Mouse (Mus musculus): ENCODE results near the gene Taf6l. TPM values are rescaled to one million over a fixed set of nuclear protein-coding genes. Genes with fewer than 3 reads are reported as not detected.
A peak's percentile ranks its signal among the peaks of the same experiment; 100 is the strongest.
"Not testable (repeated sequence)": the region's sequence is repeated elsewhere in the genome, so short reads cannot be mapped to it uniquely, and the experiment has no call there.

The Taf6l gene
- polyA plus RNA-seq, 1 experiment = 8.1 TPM

DNA sequence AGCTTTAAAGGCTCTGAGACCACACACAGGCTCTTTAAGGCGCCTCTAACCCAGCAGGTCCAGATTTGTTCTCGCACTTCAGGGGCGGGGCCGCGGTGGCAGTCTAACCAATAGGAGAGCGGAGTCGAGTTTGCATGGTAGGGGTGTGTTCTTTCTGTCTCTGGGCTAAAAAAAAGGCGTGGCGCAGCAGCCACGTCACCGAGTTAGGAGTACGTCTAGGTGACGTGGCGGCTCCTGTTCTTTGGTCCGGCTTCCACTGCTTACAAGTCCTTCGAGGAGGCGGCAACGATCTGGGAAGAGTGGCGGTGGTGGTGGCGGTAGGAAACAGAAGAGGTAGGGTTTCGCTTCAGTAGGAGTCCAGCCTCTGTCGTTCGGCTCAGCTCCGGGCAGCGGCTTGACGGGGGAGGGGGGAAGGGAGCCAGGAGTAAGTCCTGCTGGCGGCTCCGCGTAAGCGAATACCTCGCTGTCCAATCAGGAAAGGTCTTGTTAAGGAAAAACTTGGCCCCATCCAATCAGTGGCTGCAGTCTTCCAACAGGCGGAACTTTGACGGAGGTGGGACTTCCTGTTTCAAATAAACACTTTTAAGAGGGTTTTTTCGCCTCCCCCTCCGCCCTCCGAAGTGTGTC is 44.9 kb downstream of the Taf6l start, which contains the start of gene Stx5a:
Gene Stx5a, plus strand, starts transcription at position 171 of the 627 bp plus-strand sequence.
- WGBS = under 1% methylated on average over 36 of the region's 36 CpGs

DNA sequence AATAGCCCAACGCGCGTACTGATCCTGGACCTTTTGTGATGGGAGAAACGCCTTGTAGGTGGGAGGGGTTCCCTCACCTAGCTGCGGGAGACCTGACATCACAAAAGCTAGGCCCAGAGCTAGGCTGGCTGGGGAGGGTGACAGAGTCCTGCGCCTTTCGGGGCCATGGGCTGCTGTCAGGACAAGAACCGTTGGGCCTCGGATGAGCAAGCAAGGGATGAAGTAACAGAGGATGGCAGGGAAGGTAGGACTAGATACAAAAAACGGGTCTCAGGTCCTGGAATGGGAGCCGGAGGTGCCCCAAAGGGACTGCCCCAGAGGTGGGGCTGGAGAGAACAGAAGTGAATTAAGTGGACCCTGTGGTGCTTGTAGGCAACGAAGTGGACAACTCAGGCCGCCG is 45.6 kb downstream of the Taf6l start, which contains the start of gene 1700092M07Rik:
Gene 1700092M07Rik, plus strand, starts transcription at position 116 of the 400 bp plus-strand sequence.
- 56% methylated on average over 14 of the region's 14 CpGs for WGBS
- DNase-seq (ENCODE audit: low read depth, low spot score) = no peak

More for the DNA sequence above, 44.9 kb downstream of the Taf6l start, which contains the start of gene Stx5a:
- peak; percentile 95 for DNase-seq (ENCODE audit: low read depth, low spot score)

DNA sequence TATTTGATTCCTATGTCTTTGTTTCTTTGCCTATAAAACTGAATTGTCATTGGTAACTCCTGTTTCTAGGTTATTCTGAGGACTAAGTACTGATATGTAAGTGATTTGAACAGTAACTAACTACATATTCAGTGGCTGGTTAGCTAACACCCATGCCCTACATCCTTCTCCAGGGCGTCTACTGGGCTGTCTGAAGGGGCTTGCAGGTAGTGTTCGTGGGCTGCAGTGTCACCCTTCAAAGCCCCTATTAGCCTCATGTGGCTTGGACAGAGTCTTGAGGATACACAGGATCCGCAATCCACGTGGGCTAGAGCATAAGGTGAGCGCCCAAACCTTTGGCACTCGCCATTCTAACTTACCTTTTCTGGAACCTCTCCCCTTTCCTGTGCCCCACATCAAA is 46.6 kb downstream of the Taf6l start:
- WGBS = 95% methylated on average over 6 of the region's 6 CpGs
- DNase-seq (ENCODE audit: low read depth, low spot score) = no peak

DNA sequence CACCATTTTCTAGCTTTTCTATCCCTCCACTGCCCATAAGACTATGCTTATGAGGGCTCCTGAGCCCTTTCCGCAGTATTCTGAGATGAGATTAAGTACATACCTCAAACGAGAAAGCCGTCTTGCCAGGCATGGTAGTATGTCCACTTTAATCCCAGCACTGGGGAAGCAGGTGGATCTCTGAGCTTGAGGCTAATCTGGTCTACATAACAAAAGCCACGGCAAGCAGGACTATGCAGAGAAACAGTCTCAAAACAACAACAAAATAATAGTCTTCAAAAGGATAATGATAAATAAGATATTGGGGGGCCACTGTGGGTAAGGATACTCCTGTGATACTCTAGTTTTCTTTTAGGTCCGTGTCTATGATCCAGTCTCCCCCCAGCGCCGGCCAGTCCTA is 47.3 kb downstream of the Taf6l start:
- 89% methylated on average over 7 of the region's 7 CpGs for WGBS
- no peak for DNase-seq (ENCODE audit: low read depth, low spot score)

DNA sequence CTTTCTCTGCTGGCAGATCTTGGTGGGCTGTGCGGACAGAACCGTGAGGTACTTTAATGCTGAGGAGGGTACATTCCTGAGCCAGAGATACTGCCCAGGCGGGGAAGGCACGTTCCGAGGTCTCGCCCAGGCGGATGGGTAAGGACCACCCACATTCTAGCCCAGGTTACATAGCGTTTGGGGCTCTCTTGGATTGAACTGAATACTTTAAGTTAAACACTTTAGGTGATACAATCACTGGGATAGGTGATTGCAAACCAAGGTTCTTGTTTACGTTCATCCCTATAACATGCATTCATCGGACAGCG is 50.1 kb downstream of the Taf6l start:
- no peak for DNase-seq (ENCODE audit: low read depth, low spot score)
- WGBS = under 1% methylated on average over 11 of the region's 11 CpGs

DNA sequence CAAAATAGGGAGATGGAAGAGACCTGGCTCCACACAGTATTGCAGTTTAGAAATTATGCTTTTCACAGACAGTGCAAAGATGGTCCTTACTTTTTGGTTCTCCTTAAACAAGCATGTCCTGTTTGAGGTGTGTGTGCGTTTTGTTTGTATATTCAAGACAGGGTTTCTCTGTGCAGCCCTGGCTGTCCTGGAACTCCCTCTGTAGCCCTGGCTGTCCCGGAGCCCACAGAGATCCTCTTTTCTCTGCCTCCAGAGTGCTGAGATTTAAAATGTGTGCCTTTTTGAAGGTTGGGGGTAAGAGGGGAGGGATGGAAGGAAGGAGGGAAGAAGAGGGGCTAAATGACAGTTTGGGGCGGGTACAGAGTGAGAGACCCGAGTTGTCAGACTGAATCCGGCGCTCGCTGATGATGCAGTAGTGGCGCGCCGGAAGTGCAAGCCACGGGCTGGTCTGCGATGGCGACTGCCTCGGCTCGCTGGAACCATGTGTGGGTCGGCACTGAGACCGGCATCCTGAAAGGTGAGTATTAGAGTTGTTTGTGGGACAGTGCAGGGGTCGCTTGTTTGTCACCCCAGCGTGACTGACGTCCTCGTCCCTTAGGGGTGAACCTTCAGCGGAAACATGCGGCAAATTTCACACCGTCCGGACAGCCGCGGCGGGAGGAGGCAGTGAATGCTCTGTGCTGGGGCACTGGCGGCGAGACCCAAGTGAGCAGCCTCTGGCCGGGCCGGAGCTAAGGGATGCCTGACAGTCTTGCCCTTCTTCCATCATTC is 50.6 kb downstream of the Taf6l start, which contains the start of gene Wdr74:
Gene Wdr74, plus strand, starts transcription at position 439 of the 771 bp plus-strand sequence.
- under 1% methylated on average over 32 of the region's 32 CpGs for WGBS
- peak; percentile 78 for DNase-seq (ENCODE audit: low read depth, low spot score)

DNA sequence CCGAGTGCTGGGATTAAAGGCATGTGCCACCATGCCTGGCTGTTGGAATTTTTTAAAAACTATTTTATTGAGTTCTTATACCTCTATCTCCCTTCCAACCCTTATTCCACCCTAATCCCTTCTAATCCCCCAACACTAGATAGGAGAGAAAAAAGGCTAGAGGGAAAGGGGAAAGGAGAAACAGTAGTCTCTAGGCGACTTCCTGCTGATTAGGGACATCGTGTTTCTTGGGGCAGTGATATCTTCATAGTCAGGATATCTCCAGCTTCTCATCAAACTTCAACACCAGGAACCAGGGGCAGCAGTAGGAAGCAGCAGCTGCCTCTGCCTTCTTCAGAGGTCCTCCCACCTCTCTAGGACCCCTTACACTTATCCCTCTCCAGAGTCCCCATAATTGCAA is 51.9 kb downstream of the Taf6l start:
- 74% methylated on average over 3 of the region's 3 CpGs for WGBS
- no peak for DNase-seq (ENCODE audit: low read depth, low spot score)

DNA sequence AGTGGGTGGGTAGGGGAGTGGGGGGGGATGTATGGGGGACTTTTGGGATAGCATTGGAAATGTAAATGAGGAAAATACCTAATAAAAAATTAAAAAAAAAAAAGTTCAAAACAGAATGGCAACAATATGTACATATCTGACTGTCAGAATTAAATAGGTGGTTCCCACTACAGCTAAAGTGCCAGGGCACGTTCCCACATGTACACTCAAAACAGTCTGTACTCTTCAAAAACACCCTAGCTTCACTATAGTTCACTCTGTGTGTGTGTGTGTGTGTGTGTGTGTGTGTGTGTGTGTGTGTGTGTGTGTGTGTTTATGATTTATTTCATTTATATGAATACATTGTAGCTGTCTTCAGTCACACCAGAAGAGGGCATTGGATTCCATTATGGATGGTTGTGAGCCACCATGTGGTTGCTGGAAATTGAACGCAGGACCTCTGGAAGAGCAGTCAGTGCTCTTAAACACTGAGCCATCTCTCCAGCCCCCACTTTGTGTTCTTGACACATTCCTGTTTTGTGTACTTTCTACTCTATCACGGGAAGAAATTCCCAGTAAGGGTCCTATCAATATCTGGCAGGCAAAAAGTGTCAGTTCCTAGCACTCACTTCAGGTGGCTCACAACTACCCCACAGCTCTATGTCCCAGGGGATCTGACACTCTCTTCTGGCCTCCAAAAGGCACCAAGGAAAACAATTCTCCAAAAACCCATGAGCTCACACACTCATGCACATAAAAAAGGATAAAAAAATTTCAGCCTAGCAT is 57.7 kb downstream of the Taf6l start:
- 45% methylated on average over 3 of the region's 3 CpGs for WGBS
- not testable (repeated sequence) for DNase-seq (ENCODE audit: low read depth, low spot score)

DNA sequence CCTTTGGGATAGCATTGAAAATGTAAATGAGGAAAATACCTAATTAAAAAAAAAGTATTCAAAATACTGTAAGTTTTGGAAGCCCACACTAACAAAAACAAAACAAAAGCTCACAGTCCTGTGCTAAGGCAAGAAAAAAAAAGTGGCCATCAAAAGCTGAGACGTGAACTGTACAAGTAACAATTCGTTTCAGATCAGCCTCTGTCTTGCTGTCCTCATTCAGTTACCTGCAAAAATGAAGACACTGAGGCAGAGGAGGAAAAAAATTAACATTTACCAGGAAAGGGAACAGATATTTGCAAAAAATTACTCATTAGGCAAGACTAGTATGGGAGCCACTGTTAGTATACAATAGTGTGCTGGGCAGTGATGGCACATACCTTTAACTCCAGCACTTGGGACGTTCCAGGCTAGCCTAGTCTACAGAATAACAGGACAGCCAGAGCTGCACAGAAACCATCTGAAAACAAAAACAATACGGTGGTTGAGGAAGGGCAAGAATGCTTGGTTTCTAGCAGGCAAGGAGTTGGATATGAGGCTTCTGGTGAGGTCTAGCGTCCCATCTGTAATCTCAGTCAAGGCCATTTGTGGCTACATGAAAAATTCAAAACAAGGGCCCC is 58.6 kb downstream of the Taf6l start:
- 27% methylated on average over 5 of the region's 5 CpGs for WGBS
- no peak for DNase-seq (ENCODE audit: low read depth, low spot score)

DNA sequence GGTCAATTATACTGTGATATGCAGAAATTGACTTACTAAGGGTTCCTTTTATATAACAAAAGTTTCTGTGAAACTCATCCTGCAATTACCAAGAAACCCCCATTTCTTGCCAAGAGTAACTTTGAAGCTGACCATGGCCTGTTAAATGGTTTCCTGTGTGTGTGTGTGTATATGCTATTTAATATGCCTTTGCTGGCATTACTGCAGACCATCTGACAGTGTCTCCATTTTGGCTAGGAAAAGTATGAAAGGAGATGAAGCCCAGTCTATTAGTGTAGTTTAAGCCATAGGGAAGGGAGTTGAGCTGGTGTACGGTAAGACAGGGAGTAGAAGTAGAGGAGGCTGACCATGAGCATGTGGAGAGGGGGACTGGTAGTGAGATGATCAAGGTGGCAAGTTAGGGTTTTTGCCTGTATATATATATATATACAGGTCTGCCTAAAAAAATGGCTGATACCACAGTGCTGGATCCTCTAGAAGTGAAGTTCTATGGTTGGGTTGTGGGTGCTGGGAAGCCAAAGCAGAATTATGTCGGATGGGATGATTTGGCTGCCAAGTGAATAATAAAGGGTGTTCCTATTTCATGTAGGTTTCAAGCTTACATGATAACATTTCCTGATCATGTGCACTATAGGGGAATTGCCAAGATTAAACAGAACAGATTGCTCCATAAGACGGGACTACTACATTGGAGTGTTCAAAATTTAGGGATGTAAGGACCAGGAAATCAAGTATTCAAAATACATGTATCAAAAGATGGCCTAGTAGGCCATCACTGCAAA is 59.4 kb downstream of the Taf6l start:
- 46% methylated on average over 3 of the region's 3 CpGs for WGBS
- no peak for DNase-seq (ENCODE audit: low read depth, low spot score)

DNA sequence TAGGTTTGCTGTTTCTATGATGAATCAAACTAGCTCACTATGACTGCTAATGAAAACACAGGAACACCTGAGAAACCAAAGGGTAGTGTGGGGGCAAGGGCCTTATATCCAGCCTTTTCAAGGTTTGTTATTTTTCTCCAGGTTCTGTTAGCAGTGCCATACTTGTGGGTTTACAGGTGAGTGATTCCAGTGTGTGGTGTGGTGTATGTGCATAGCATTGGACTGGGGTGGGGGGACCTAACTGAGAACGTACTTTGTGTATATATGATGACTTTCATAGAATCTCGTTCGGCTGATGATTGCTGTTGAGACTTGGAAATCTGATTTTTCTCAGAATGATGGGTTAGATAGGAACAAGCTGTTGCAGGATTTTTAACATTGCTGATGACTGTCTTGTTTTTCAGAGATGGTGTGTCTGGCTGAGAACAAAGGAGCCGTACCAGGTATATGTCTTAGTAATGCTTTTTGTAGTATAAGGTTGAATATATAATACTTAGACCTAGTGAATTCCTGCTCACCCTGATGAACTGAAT is 61.1 kb downstream of the Taf6l start:
- DNase-seq (ENCODE audit: low read depth, low spot score) = no peak
- WGBS = 31% methylated on average over 4 of the region's 4 CpGs

Other genes with a start within 250 kb of the Taf6l start
- not detected in 2 replicates for gene Slc22a8, start 195.2 kb downstream of the Taf6l start, polyA plus RNA-seq (2012; rRNA removed)
- gene Slc22a6, start 168.4 kb downstream of the Taf6l start, polyA plus RNA-seq (2012; rRNA removed) = not detected in 2 replicates
- gene Chrm1, start 122.6 kb downstream of the Taf6l start, polyA plus RNA-seq (2012; rRNA removed) = 2.7 and 3.2 TPM in 2 replicates
- 194 and 323 TPM in 2 replicates for gene Slc3a2, start 63.0 kb downstream of the Taf6l start, polyA plus RNA-seq (2012; rRNA removed)
- gene Wdr74, start 50.6 kb downstream of the Taf6l start, polyA plus RNA-seq (2012; rRNA removed) = 33.3 and 39.9 TPM in 2 replicates
- not detected in 2 replicates for gene 1700092M07Rik, start 45.7 kb downstream of the Taf6l start, polyA plus RNA-seq (2012; rRNA removed)
- 71.7 and 97.3 TPM in 2 replicates for gene Stx5a, start 45.0 kb downstream of the Taf6l start, polyA plus RNA-seq (2012; rRNA removed)
- 79.1 and 92.6 TPM in 2 replicates for gene Nxf1, start 29.3 kb downstream of the Taf6l start, polyA plus RNA-seq (2012; rRNA removed)
- gene Tmem223, start 15.4 kb downstream of the Taf6l start, polyA plus RNA-seq (2012; rRNA removed) = 107 and 131 TPM in 2 replicates
- gene Tmem179b, start 11.9 kb downstream of the Taf6l start, polyA plus RNA-seq (2012; rRNA removed) = 107 and 122 TPM in 2 replicates
- gene Polr2g, start 12.2 kb upstream of the Taf6l start, polyA plus RNA-seq (2012; rRNA removed) = 46.2 and 53.1 TPM in 2 replicates
- 1.8 TPM in 2 replicates for gene Zbtb3, start 16.1 kb upstream of the Taf6l start, polyA plus RNA-seq (2012; rRNA removed)
- 14.8 and 23.6 TPM in 2 replicates for gene Ttc9c, start 32.9 kb upstream of the Taf6l start, polyA plus RNA-seq (2012; rRNA removed)
- gene Hnrnpul2, start 33.6 kb upstream of the Taf6l start, polyA plus RNA-seq (2012; rRNA removed) = 16.3 and 21.8 TPM in 2 replicates
- gene AC129217.1, start 43.4 kb upstream of the Taf6l start, polyA plus RNA-seq (2012; rRNA removed) = 2.4 and 4.4 TPM in 2 replicates
- gene Bscl2, start 51.0 kb upstream of the Taf6l start, polyA plus RNA-seq (2012; rRNA removed) = 79.8 and 82.1 TPM in 2 replicates
- gene Gng3, start 52.8 kb upstream of the Taf6l start, polyA plus RNA-seq (2012; rRNA removed) = 1.4 and 1.6 TPM in 2 replicates
- gene Lrrn4cl, start 64.4 kb upstream of the Taf6l start, polyA plus RNA-seq (2012; rRNA removed) = 0.74 and 0.84 TPM in 2 replicates
- gene Ubxn1, start 85.1 kb upstream of the Taf6l start, polyA plus RNA-seq (2012; rRNA removed) = 82.6 and 86.1 TPM in 2 replicates
- 19.7 and 23.4 TPM in 2 replicates for gene Uqcc3, start 94.5 kb upstream of the Taf6l start, polyA plus RNA-seq (2012; rRNA removed)
- gene Lbhd1, start 97.3 kb upstream of the Taf6l start, polyA plus RNA-seq (2012; rRNA removed) = 2.2 and 2.3 TPM in 2 replicates
- not detected in 2 replicates for gene Gm49403, start 97.5 kb upstream of the Taf6l start, polyA plus RNA-seq (2012; rRNA removed)
- gene 1810009A15Rik, start 102.4 kb upstream of the Taf6l start, polyA plus RNA-seq (2012; rRNA removed) = 17.7 and 21.0 TPM in 2 replicates
- gene Gm49416, start 102.5 kb upstream of the Taf6l start, polyA plus RNA-seq (2012; rRNA removed) = not detected in 2 replicates
- 24.4 and 26.9 TPM in 2 replicates for gene Ints5, start 106.6 kb upstream of the Taf6l start, polyA plus RNA-seq (2012; rRNA removed)
- 104 and 157 TPM in 2 replicates for gene Ganab, start 111.7 kb upstream of the Taf6l start, polyA plus RNA-seq (2012; rRNA removed)
- gene B3gat3, start 134.0 kb upstream of the Taf6l start, polyA plus RNA-seq (2012; rRNA removed) = 66.6 and 72.2 TPM in 2 replicates
- gene Rom1, start 142.9 kb upstream of the Taf6l start, polyA plus RNA-seq (2012; rRNA removed) = 6.8 and 8.9 TPM in 2 replicates
- gene Eml3, start 143.1 kb upstream of the Taf6l start, polyA plus RNA-seq (2012; rRNA removed) = 24.3 and 32.1 TPM in 2 replicates
- 30.6 and 32.3 TPM in 2 replicates for gene Mta2, start 155.5 kb upstream of the Taf6l start, polyA plus RNA-seq (2012; rRNA removed)
- 13.6 and 18.5 TPM in 2 replicates for gene Tut1, start 167.4 kb upstream of the Taf6l start, polyA plus RNA-seq (2012; rRNA removed)
- gene Eef1g, start 180.6 kb upstream of the Taf6l start, polyA plus RNA-seq (2012; rRNA removed) = 302 and 315 TPM in 2 replicates
- gene Ahnak, start 202.9 kb upstream of the Taf6l start, polyA plus RNA-seq (2012; rRNA removed) = 11.2 and 19.9 TPM in 2 replicates

Measured in large intestine, adult 2 months (tissue).